Comparison of ENCODE assay signal across 9 mouse cellular contexts in the genomic region with DNA sequence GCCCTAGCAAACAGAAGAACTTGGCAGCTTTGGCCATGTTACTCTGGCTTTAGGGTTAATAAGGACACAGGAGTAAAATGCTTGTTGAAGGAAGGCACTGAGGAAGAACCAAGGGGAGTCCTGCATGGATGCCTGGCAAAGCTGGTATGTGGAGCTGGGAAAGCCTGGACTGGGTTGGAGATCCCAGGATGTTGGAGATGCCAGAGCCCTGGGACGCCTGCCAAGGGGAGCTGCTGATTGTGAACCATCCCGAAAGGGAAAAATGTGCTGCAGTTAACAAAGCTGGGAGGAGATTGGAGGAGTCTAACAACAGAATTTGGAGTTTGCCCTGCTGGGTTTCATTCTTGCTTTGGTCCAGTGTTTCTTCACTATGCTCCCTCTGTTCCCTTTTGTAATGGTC.
DNase-seq lines count a peak whose midpoint lies in the region; ATAC-seq and TF ChIP-seq lines count a peak whose summit lies in the region.
"Had no signal": no experiment of that assay in that cellular context is flagged by ENCODE, and none has a peak within 500 bp of the region (broad histone marks: within the 10 kb centered on the region; RNA-seq: fewer than 3 reads in every experiment).

No protein-coding gene starts in this region.

- no peak overlapping the region for H3K4me3 ChIP-seq in heart, adult 2 months
- no peak overlapping the region for H3K4me3 ChIP-seq in layer of hippocampus, adult 2 months
- H3K4me3 ChIP-seq in midbrain, embryonic 15.5 days = no peak overlapping the region
- H3K4me3 ChIP-seq: neural tube, embryonic 12.5 days had no signal

- TF ChIP-seq POLR2A in heart, adult 2 months (IDR thresholded peaks at IDR 0.05; ENCODE audit: insufficient read depth, low read depth, low read length) = no peak

- ATAC-seq in midbrain, embryonic 15.5 days (replicated peaks) = no peak

- no peak for TF ChIP-seq CTCF in heart, adult 2 months (IDR thresholded peaks at IDR 0.05)
- no peak for TF ChIP-seq CTCF in layer of hippocampus, adult 2 months (conservative IDR thresholded peaks at IDR 0.05)

- H3K27ac ChIP-seq in heart, adult 2 months = no peak overlapping the region
- H3K27ac ChIP-seq in layer of hippocampus, adult 2 months = no peak overlapping the region
- H3K27ac ChIP-seq in midbrain, embryonic 15.5 days = no peak overlapping the region
- H3K27ac ChIP-seq: neural tube, embryonic 12.5 days had no signal

- H3K4me2 ChIP-seq in midbrain, embryonic 15.5 days = no peak overlapping the region
- H3K4me2 ChIP-seq: neural tube, embryonic 12.5 days had no signal

- H3K36me3 ChIP-seq in heart, adult 2 months (ENCODE audit: control insufficient read depth, insufficient read depth, low read length) = peaks cover 6% of the 10 kb centered on the region; the same call in 1 of the 2 replicates
- H3K36me3 ChIP-seq in midbrain, embryonic 15.5 days (replicated peaks) = no peaks in the 10 kb centered on the region
- H3K36me3 ChIP-seq: neural tube, embryonic 12.5 days had no signal

- H3K9ac ChIP-seq in heart, adult 2 months (ENCODE audit: low read depth, low read length) = no peak overlapping the region
- H3K9ac ChIP-seq in midbrain, embryonic 15.5 days = no peak overlapping the region
- H3K9ac ChIP-seq: neural tube, embryonic 12.5 days had no signal

- peak; percentile 59 for DNase-seq in layer of hippocampus, adult 11-12 months (ENCODE audit: low spot score)
- no peak for DNase-seq in layer of hippocampus, adult 9-10 months (ENCODE audit: low spot score)
- peak; percentile 62 to 83 for DNase-seq in adrenal gland, postnatal 36 days
- DNase-seq in heart, adult 2 months = peak; percentile 73 to 75
- peak; percentile 41 to 48 for DNase-seq in layer of hippocampus, adult 2 months (ENCODE audit: low spot score in 2 of 2)
- DNase-seq in testis, postnatal 10 days (ENCODE audit: low spot score) = peak; percentile 73
- no peak for DNase-seq in spleen, postnatal 36 days (ENCODE audit: low spot score in 2 of 2)

- TF ChIP-seq EP300 in heart, adult 2 months (IDR thresholded peaks at IDR 0.05; ENCODE audit: insufficient read depth, low read depth, low read length) = no peak

- no peaks in the 10 kb centered on the region for H3K79me2 ChIP-seq in heart, adult 2 months (replicated peaks; ENCODE audit: control insufficient read depth, insufficient read depth, low read length)

- H3K4me1 ChIP-seq in heart, adult 2 months (ENCODE audit: control insufficient read depth, insufficient read depth, low read length) = no peaks in the 10 kb centered on the region; the same call in 1 of the 2 replicates
- H3K4me1 ChIP-seq in midbrain, embryonic 15.5 days = no peaks in the 10 kb centered on the region
- H3K4me1 ChIP-seq: neural tube, embryonic 12.5 days had no signal

- H3K27me3 ChIP-seq in heart, adult 2 months (ENCODE audit: control insufficient read depth, insufficient read depth, low read length) = no peaks in the 10 kb centered on the region
- no peaks in the 10 kb centered on the region for H3K27me3 ChIP-seq in midbrain, embryonic 15.5 days (replicated peaks)
- H3K27me3 ChIP-seq: neural tube, embryonic 12.5 days had no signal

- 21% methylated on average over 2 of the region's 2 CpGs for WGBS in heart, adult 2 months
- WGBS in midbrain, embryonic 15.5 days = 68% methylated on average over 2 of the region's 2 CpGs

- intact Hi-C loops in heart, adult 2 months (cut with DNase I) = no loop called here

- H3K9me3 ChIP-seq in midbrain, embryonic 15.5 days = no peaks in the 10 kb centered on the region
- H3K9me3 ChIP-seq: neural tube, embryonic 12.5 days had no signal

Comparison
In these comparisons a context has a peak if more than half of its experiments do, and no peak if none do; other contexts are left out.
1. DNase-seq: peak in layer of hippocampus, adult 11-12 months (single experiment), adrenal gland, postnatal 36 days (2 of 2), heart, adult 2 months (2 of 2), layer of hippocampus, adult 2 months (2 of 2) and testis, postnatal 10 days (single experiment); none in layer of hippocampus, adult 9-10 months (single experiment) and spleen, postnatal 36 days (0 of 2).